Mouse (Mus musculus) brain, embryonic 14.5 days (tissue): Measurements from ENCODE around the gene Vmn1r4.
A peak's percentile ranks its signal among the peaks of the same experiment; 100 is the strongest.

Experiments used
- CTCF ChIP-seq: fragments of 200-500 bp; IDR thresholded peaks from 2 replicates; pipeline ENCODE4 v1.5.1; 2012; ENCODE audit warnings: inconsistent platforms, mild to moderate bottlenecking, moderate library complexity, borderline replicate concordance; ENCODE audit not compliant: insufficient read depth, insufficient read length; ENCODE audit errors: extremely low read depth
- POLR2A ChIP-seq: fragments of 200-500 bp; IDR thresholded peaks from 2 replicates; pipeline ENCODE4 v1.6.1; 2012; ENCODE audit warnings: mild to moderate bottlenecking, inconsistent platforms, borderline replicate concordance; ENCODE audit not compliant: poor library complexity, insufficient read depth, insufficient read length, severe bottlenecking; ENCODE audit errors: extremely low read depth

DNA sequence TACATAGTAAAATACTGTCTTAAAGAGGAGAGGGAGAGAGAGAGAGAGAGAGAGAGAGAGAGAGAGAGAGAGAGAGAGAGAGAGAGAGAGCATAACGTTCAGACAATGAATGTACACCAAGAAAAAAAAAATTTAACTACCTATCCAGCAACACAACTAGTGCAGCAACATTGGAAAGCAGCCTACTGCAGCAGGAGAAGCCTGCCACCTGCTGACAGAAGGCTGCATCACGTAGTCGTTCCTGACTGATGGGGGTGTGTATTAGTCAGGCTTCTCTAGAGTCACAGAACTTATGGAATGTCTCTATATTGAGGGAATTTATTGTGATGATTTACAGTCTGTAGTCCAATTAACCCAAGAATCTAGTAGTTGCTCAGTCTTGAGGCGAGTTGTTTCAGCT is 14.9 kb upstream of the Vmn1r4 start:
- TF ChIP-seq POLR2A: no peak
- peak; percentile 78 for TF ChIP-seq CTCF
